Mouse (Mus musculus) liver, postnatal 0 days (tissue): ENCODE data around the gene Krtap19-5. TPM values are rescaled to one million over a fixed set of nuclear protein-coding genes. Genes with fewer than 3 reads are reported as not detected.

Experiments
- ATAC-seq: fragments of 200-750 bp; cut with Nextera tagmentation; 2 replicates; pipeline ENCODE4 v1.8.0; 2017; ENCODE audit warnings: mild to moderate bottlenecking, moderate library complexity
- DNase-seq: peaks from one replicate; pipeline ENCODE4 v3.0.0-alpha.2; 2016
- H3K27ac ChIP-seq: fragments of 300-500 bp; sonication (generic); 2 replicates; pipeline ENCODE4 v1.5.1; 2014; ENCODE audit warnings: antibody characterized with exemption, moderate library complexity, mild to moderate bottlenecking, low read depth
- H3K27me3 ChIP-seq: fragments of 300-500 bp; sonication (generic); 2 replicates; pipeline ENCODE4 v1.6.1; 2014; ENCODE audit warnings: low read length, control low read depth, mixed read lengths; ENCODE audit not compliant: insufficient read depth
- H3K36me3 ChIP-seq: fragments of 300-500 bp; sonication (generic); replicated peaks from 2 replicates; pipeline ENCODE4 v1.6.1; 2014; ENCODE audit warnings: mild to moderate bottlenecking, control low read depth, low read length, moderate library complexity, mixed read lengths; ENCODE audit not compliant: insufficient read depth
- H3K4me1 ChIP-seq: fragments of 300-500 bp; sonication (generic); 2 replicates; pipeline ENCODE4 v1.6.1; 2014; ENCODE audit warnings: antibody characterized with exemption, mild to moderate bottlenecking, control low read depth; ENCODE audit not compliant: insufficient read depth
- H3K4me2 ChIP-seq: fragments of 300-500 bp; sonication (generic); 2 replicates; pipeline ENCODE4 v1.6.1; 2014; ENCODE audit warnings: low read depth, mild to moderate bottlenecking, low read length, moderate library complexity, mixed read lengths
- H3K4me3 ChIP-seq: fragments of 300-500 bp; sonication (generic); 2 replicates; pipeline ENCODE4 v1.5.1; 2014; ENCODE audit warnings: low read depth, low read length
- H3K9ac ChIP-seq: fragments of 300-500 bp; sonication (generic); replicated peaks from 2 replicates; pipeline ENCODE4 v1.6.1; 2014; ENCODE audit warnings: mild to moderate bottlenecking, moderate library complexity
- H3K9me3 ChIP-seq: fragments of 300-500 bp; sonication (generic); 2 replicates; pipeline ENCODE4 v1.6.1; 2016; ENCODE audit warnings: mild to moderate bottlenecking, control low read depth, low read length, mixed read lengths
- CTCF ChIP-seq: sonication (generic); IDR thresholded peaks from 2 replicates; pipeline ENCODE4 v1.5.1; 2016; ENCODE audit warnings: antibody characterized with exemption, low read depth
- EP300 ChIP-seq: IDR thresholded peaks from 2 replicates; pipeline ENCODE4 v1.6.1; 2016; ENCODE audit warnings: antibody characterized with exemption, low read depth, mild to moderate bottlenecking
- WGBS: fragments of 180-500 bp; shearing (Covaris S2); extraction: QIAGEN DNeasy Blood & Tissue Kit; methylation state at CpG from one replicate; pipeline ENCODE4 v1.1.7; 2014; ENCODE audit not compliant: insufficient replicate concordance; 5-methylcytosine and 5-hydroxymethylcytosine counted together
- polyA plus RNA-seq: library from polyadenylated mRNA; unstranded; fragments of >200 nt; fragmentation: Nextera tagmentation; extraction: Ambion mirVana; gene quantifications from 2 replicates; pipeline ENCODE4 v1.2.1, GENCODE M21; 2015

Gene Krtap19-5
- polyA plus RNA-seq, result not detected in 2 replicates

DNA sequence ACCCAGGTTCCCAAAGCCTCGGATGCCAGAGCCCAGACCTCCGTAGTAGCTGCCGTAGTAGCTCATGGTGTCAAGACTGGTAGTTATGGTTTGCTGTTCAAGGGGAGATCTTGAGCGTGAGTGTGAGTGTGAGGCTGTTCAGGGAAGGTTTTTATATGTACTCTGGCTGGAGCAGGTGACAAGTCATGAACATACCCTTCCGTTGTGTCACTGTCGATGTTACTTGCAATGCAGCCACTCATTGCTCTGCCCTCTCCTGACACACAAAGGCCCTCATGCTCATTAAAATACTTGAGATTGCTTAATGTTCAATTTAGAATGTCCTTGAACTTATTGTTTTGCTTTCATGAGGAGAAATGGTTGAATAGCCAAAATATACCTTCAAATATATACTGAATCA is at the start of gene Krtap19-5:
Gene Krtap19-5 (minus strand): TSS at position 101 of the 400 bp plus-strand sequence.
- no peak within 1 kb of the TSS for H3K9ac ChIP-seq
- no peak for TF ChIP-seq EP300
- no peak for TF ChIP-seq CTCF
- no peaks in the 10 kb centered on the region for H3K4me1 ChIP-seq
- DNase-seq (no peak), ATAC-seq (no peak)
- 82% methylated on average over 6 of the region's 6 CpGs for WGBS
- no peaks in the 10 kb centered on the region for H3K27me3 ChIP-seq
- H3K27ac ChIP-seq, result no peak within 1 kb of the TSS
- no peaks in the 10 kb centered on the region for H3K36me3 ChIP-seq
- no peak within 1 kb of the TSS for H3K4me2 ChIP-seq
- H3K4me3 ChIP-seq, result no peak within 1 kb of the TSS
- no peaks in the 10 kb centered on the region for H3K9me3 ChIP-seq

DNA sequence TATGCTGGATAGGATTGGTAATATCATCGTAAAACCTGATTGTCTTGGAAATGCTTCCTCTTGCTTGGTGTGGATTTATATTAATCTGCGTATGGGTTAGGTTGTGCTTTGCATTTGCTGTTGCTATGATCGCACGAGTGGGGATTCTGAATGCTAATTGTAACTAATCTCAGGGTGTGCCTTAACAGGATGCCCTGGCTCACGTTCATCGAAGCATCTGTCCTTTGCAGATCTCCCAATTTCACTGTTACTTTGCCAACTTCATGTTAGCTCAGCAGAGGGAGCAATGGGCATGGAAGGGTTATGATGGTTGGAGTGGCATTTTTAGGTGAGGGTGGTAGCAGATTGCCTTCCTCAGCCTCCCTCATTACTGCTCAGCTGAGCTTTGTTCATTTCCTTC is 44.8 kb upstream of the Krtap19-5 start:
- H3K9ac ChIP-seq, result no peak overlapping the region
- no peak overlapping the region for H3K4me2 ChIP-seq
- ATAC-seq, result no peak
- no peak overlapping the region for H3K4me3 ChIP-seq
- H3K27ac ChIP-seq, result no peak overlapping the region
- no peaks in the 10 kb centered on the region for H3K4me1 ChIP-seq
- 73% methylated on average over 6 of the region's 6 CpGs for WGBS
- DNase-seq, result no peak
- TF ChIP-seq CTCF (no peak), EP300 (no peak)
- 0 out of 2 replicates have a peak, but pooled peaks cover 2% of the 10 kb centered on the region for H3K9me3 ChIP-seq
- H3K27me3 ChIP-seq, result no peaks in the 10 kb centered on the region
- H3K36me3 ChIP-seq, result no peaks in the 10 kb centered on the region

GRCm38 (mm10) chr16:88938252-88938651 is 42.0 kb upstream of the Krtap19-5 start:
- Histone ChIP-seq H3K4me2 (no peak overlapping the region), H3K36me3 (no peaks in the 10 kb centered on the region), H3K9ac (no peak overlapping the region), H3K9me3 (no peaks in the 10 kb centered on the region), H3K4me1 (no peaks in the 10 kb centered on the region), H3K27ac (no peak overlapping the region), H3K27me3 (no peaks in the 10 kb centered on the region), H3K4me3 (no peak overlapping the region)
- ATAC-seq, result no peak
- DNase-seq, result no peak
- TF ChIP-seq CTCF (peak; percentile 43), EP300 (no peak)
- 68% methylated on average over 7 of the region's 7 CpGs for WGBS

GRCm38 (mm10) chr16:88932165-88932564 is 35.9 kb upstream of the Krtap19-5 start, which contains the start of gene Krtap19-9b:
TSS of gene Krtap19-9b (minus strand) at chr16:88932265.
- Histone ChIP-seq H3K9ac (no peak within 1 kb of the TSS), H3K36me3 (no peaks in the 10 kb centered on the region), H3K4me1 (no peaks in the 10 kb centered on the region), H3K4me2 (no peak within 1 kb of the TSS), H3K27me3 (no peaks in the 10 kb centered on the region), H3K27ac (no peak within 1 kb of the TSS), H3K4me3 (no peak within 1 kb of the TSS), H3K9me3 (no peaks in the 10 kb centered on the region)
- WGBS, result 83% methylated on average over 3 of the region's 3 CpGs
- DNase-seq, result no peak
- no peak for TF ChIP-seq EP300
- TF ChIP-seq CTCF, result no peak
- ATAC-seq, result no peak

- TF ChIP-seq EP300, result no peak
- no peak for TF ChIP-seq CTCF
- no peaks in the 10 kb centered on the region for H3K9me3 ChIP-seq
- no peak overlapping the region for H3K27ac ChIP-seq
- H3K4me3 ChIP-seq, result no peak overlapping the region
- H3K9ac ChIP-seq, result no peak overlapping the region
- H3K36me3 ChIP-seq, result no peaks in the 10 kb centered on the region
- DNase-seq (no peak), ATAC-seq (no peak)
- H3K4me1 ChIP-seq, result no peaks in the 10 kb centered on the region
- no peak overlapping the region for H3K4me2 ChIP-seq
- no peaks in the 10 kb centered on the region for H3K27me3 ChIP-seq
- WGBS, result 75% methylated on average over 6 of the region's 6 CpGs
Measured at GRCm38 (mm10) chr16:88886870-88887269, 9.4 kb downstream of the Krtap19-5 start.

DNA sequence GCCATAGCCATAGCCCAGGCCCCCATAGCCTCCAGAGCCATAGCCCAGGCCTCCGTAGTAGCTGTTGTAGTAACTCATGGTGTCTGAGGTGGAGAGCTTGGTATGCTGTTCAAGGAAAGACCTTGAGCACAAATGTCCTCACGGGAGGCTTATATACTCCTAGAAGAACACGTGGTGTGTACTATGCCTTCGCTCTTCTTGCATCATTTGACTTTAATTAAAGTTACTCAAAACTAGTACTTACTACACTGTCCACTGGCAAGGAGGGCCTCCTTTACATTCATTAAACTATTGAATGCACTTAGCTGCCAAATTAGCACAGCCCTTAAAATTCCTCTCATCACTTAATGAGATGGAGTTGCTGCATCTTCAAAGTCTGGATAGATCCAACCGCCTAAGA is 11.3 kb downstream of the Krtap19-5 start, which contains the start of gene Krtap19-4:
Gene Krtap19-4 (minus strand): TSS at position 101 of the 400 bp plus-strand sequence.
- 75% methylated on average over 5 of the region's 5 CpGs for WGBS
- Histone ChIP-seq H3K27me3 (no peaks in the 10 kb centered on the region), H3K4me2 (no peak within 1 kb of the TSS), H3K4me3 (no peak within 1 kb of the TSS), H3K4me1 (no peaks in the 10 kb centered on the region), H3K9ac (no peak within 1 kb of the TSS), H3K9me3 (no peaks in the 10 kb centered on the region), H3K27ac (no peak within 1 kb of the TSS), H3K36me3 (no peaks in the 10 kb centered on the region)
- DNase-seq (no peak), ATAC-seq (no peak)
- no peak for TF ChIP-seq EP300
- TF ChIP-seq CTCF, result no peak

GRCm38 (mm10) chr16:88877938-88878337 is 18.3 kb downstream of the Krtap19-5 start, which contains the start of gene Krtap19-3:
TSS of gene Krtap19-3 (minus strand) at chr16:88878038.
- H3K9me3 ChIP-seq, result no peaks in the 10 kb centered on the region
- H3K4me2 ChIP-seq, result no peak within 1 kb of the TSS
- no peak for TF ChIP-seq EP300
- TF ChIP-seq CTCF, result no peak
- no peak within 1 kb of the TSS for H3K9ac ChIP-seq
- H3K27ac ChIP-seq, result no peak within 1 kb of the TSS
- no peak for ATAC-seq
- WGBS, result 84% methylated on average over 2 of the region's 2 CpGs
- no peaks in the 10 kb centered on the region for H3K36me3 ChIP-seq
- H3K27me3 ChIP-seq, result no peaks in the 10 kb centered on the region
- H3K4me3 ChIP-seq, result no peak within 1 kb of the TSS
- H3K4me1 ChIP-seq, result no peaks in the 10 kb centered on the region
- DNase-seq, result no peak
